Mouse (Mus musculus) limb, embryonic 14.5 days (tissue): ENCODE results near the gene Selenop. TPM values are rescaled to one million over a fixed set of nuclear protein-coding genes. Genes with fewer than 3 reads are reported as not detected.
"Not testable (repeated sequence)": the region's sequence is repeated elsewhere in the genome, so short reads cannot be mapped to it uniquely, and the experiment has no call there.

Experiments
- ATAC-seq: fragments of 200-750 bp; cut with Nextera tagmentation; 2 replicates; pipeline ENCODE4 v1.8.0; 2017; ENCODE audit warnings: low read depth, moderate number of reproducible peaks, moderate TSS enrichment; ENCODE audit not compliant: low FRiP score
- DNase-seq: peaks from one replicate; pipeline ENCODE4 v3.0.0-alpha.2; 2015; ENCODE audit warnings: low spot score
- H3K27ac ChIP-seq: fragments of 300-500 bp; sonication (generic); replicated peaks from 2 replicates; pipeline ENCODE4 v1.5.1; 2014; ENCODE audit warnings: low read depth, mild to moderate bottlenecking, low read length, moderate library complexity, mixed read lengths
- H3K27me3 ChIP-seq: fragments of 300-500 bp; sonication (generic); 2 replicates; pipeline ENCODE4 v1.6.1; 2014; ENCODE audit warnings: low read length, mixed read lengths; ENCODE audit not compliant: control insufficient read depth, insufficient read depth
- H3K36me3 ChIP-seq: fragments of 300-500 bp; sonication (generic); 2 replicates; pipeline ENCODE4 v1.6.1; 2014; ENCODE audit warnings: mild to moderate bottlenecking, low read length, moderate library complexity, mixed read lengths; ENCODE audit not compliant: control insufficient read depth, insufficient read depth
- H3K4me1 ChIP-seq: fragments of 300-500 bp; sonication (generic); 2 replicates; pipeline ENCODE4 v1.6.1; 2014; ENCODE audit warnings: antibody characterized with exemption, low read length, mixed read lengths; ENCODE audit not compliant: control insufficient read depth, insufficient read depth
- H3K4me2 ChIP-seq: fragments of 300-500 bp; sonication (generic); replicated peaks from 2 replicates; pipeline ENCODE4 v1.6.1; 2014; ENCODE audit warnings: low read depth, mild to moderate bottlenecking, low read length, moderate library complexity; ENCODE audit not compliant: severe bottlenecking
- H3K4me3 ChIP-seq: fragments of 300-500 bp; sonication (generic); replicated peaks from 2 replicates; pipeline ENCODE4 v1.5.1; 2014; ENCODE audit warnings: low read length
- H3K9ac ChIP-seq: fragments of 300-500 bp; sonication (generic); 2 replicates; pipeline ENCODE4 v1.6.1; 2014; ENCODE audit warnings: mild to moderate bottlenecking, low read depth, low read length, moderate library complexity; ENCODE audit not compliant: severe bottlenecking
- H3K9me3 ChIP-seq: fragments of 300-500 bp; sonication (generic); 2 replicates; pipeline ENCODE4 v1.6.1; 2016; ENCODE audit warnings: low read length; ENCODE audit not compliant: control insufficient read depth
- POLR2A ChIP-seq: fragments of 200-500 bp; IDR thresholded peaks from 2 replicates; pipeline ENCODE4 v1.8.0; 2012; ENCODE audit warnings: inconsistent platforms, mild to moderate bottlenecking, moderate library complexity, borderline replicate concordance; ENCODE audit not compliant: insufficient read depth, insufficient read length; ENCODE audit errors: extremely low read depth
- WGBS: fragments of 180-500 bp; shearing (Covaris S2); extraction: QIAGEN DNeasy Blood & Tissue Kit; methylation state at CpG from one replicate; pipeline ENCODE4 v1.1.7; 2014; 5-methylcytosine and 5-hydroxymethylcytosine counted together
- polyA plus RNA-seq, 2 experiments: library from polyadenylated mRNA; depleted of rRNA in 1 of 2; stranded (reverse) in 1 of 2; unstranded in 1 of 2; fragments of >200 nt; fragmentation: Nextera tagmentation in 1 of 2; extraction: Ambion mirVana in 1 of 2; gene quantifications; 2 replicates each; pipeline versions ENCODE4 v1.2.1 to v1.2.3; 2012 to 2014

Gene Selenop
- polyA plus RNA-seq (2012; rRNA removed) (96.9 and 99.2 TPM in 2 replicates), polyA plus RNA-seq (2014; fragmentation: Nextera tagmentation; extraction: Ambion mirVana) (174 and 191 TPM in 2 replicates)

- H3K4me2 ChIP-seq, result no peak within 1 kb of the TSS
- H3K36me3 ChIP-seq, result no peaks in the 10 kb centered on the region
- WGBS, result 82% methylated on average over 6 of the region's 6 CpGs
- peaks cover 14% of the 10 kb centered on the region for H3K4me1 ChIP-seq
- no peak within 1 kb of the TSS for H3K9ac ChIP-seq
- no peak within 1 kb of the TSS for H3K4me3 ChIP-seq
- H3K27ac ChIP-seq, result no peak within 1 kb of the TSS
- no peaks in the 10 kb centered on the region for H3K9me3 ChIP-seq
- H3K27me3 ChIP-seq, result no peaks in the 10 kb centered on the region
- no peak for ATAC-seq
- no peak for TF ChIP-seq POLR2A
- DNase-seq, result no peak
These were observed at the start of gene Selenop for GRCm38 (mm10) chr15:3268247-3268646. Gene Selenop, plus strand, starts transcription at chr15:3268547.

GRCm38 (mm10) chr15:3218668-3219067, 49.7 kb upstream of the Selenop start:
- H3K9me3 ChIP-seq, H3K4me1 ChIP-seq, H3K36me3 ChIP-seq, H3K27me3 ChIP-seq, H3K4me3 ChIP-seq, H3K9ac ChIP-seq, H3K4me2 ChIP-seq, H3K27ac ChIP-seq, ATAC-seq, DNase-seq: not testable (repeated sequence)
- WGBS, result 95% methylated on average over 4 of the region's 4 CpGs

GRCm38 (mm10) chr15:3222803-3223437, 45.4 kb upstream of the Selenop start:
- H3K9me3 ChIP-seq, result no peaks in the 10 kb centered on the region
- TF ChIP-seq POLR2A, result no peak
- no peak overlapping the region for H3K4me3 ChIP-seq

GRCm38 (mm10) chr15:3226573-3226972, 41.8 kb upstream of the Selenop start:
- Histone ChIP-seq H3K9me3 (no peaks in the 10 kb centered on the region), H3K36me3 (no peaks in the 10 kb centered on the region), H3K9ac (no peak overlapping the region), H3K4me3 (no peak overlapping the region), H3K4me2 (no peak overlapping the region), H3K27me3 (no peaks in the 10 kb centered on the region), H3K27ac (no peak overlapping the region), H3K4me1 (0 out of 2 replicates have a peak, but pooled peaks cover 5% of the 10 kb centered on the region)
- no peak for DNase-seq
- 85% methylated on average over 3 of the region's 3 CpGs for WGBS
- TF ChIP-seq POLR2A, result no peak
- ATAC-seq, result no peak

More at GRCm38 (mm10) chr15:3222803-3223437, 45.4 kb upstream of the Selenop start:
- ATAC-seq (no peak), DNase-seq (no peak)
- no peak overlapping the region for H3K27ac ChIP-seq
- no peak overlapping the region for H3K4me2 ChIP-seq
- no peaks in the 10 kb centered on the region for H3K27me3 ChIP-seq
- 84% methylated on average over 5 of the region's 5 CpGs for WGBS
- H3K4me1 ChIP-seq, result 0 out of 2 replicates have a peak, but pooled peaks cover 5% of the 10 kb centered on the region
- no peaks in the 10 kb centered on the region for H3K36me3 ChIP-seq
- H3K9ac ChIP-seq, result no peak overlapping the region

- no peak overlapping the region for H3K27ac ChIP-seq
- no peaks in the 10 kb centered on the region for H3K9me3 ChIP-seq
- H3K36me3 ChIP-seq, result no peaks in the 10 kb centered on the region
- DNase-seq (no peak), ATAC-seq (no peak)
- no peak overlapping the region for H3K4me3 ChIP-seq
- 40% methylated on average over 2 of the region's 2 CpGs for WGBS
- 0 out of 2 replicates have a peak, but pooled peaks cover 5% of the 10 kb centered on the region for H3K4me1 ChIP-seq
- H3K9ac ChIP-seq, result no peak overlapping the region
- H3K27me3 ChIP-seq, result no peaks in the 10 kb centered on the region
- H3K4me2 ChIP-seq, result no peak overlapping the region
- TF ChIP-seq POLR2A, result no peak
These were observed 40.2 kb upstream of the Selenop start for GRCm38 (mm10) chr15:3228185-3228584.

GRCm38 (mm10) chr15:3228990-3229389, 39.4 kb upstream of the Selenop start:
- Histone ChIP-seq H3K4me3 (no peak overlapping the region), H3K27me3 (no peaks in the 10 kb centered on the region), H3K4me2 (no peak overlapping the region), H3K9ac (no peak overlapping the region), H3K4me1 (0 out of 2 replicates have a peak, but pooled peaks cover 5% of the 10 kb centered on the region), H3K27ac (no peak overlapping the region), H3K36me3 (no peaks in the 10 kb centered on the region), H3K9me3 (no peaks in the 10 kb centered on the region)
- DNase-seq (no peak), ATAC-seq (no peak)
- 90% methylated on average over 6 of the region's 6 CpGs for WGBS
- TF ChIP-seq POLR2A, result no peak
